Mouse (Mus musculus): ENCODE measurements around the gene Vwc2l. TPM values are rescaled to one million over a fixed set of nuclear protein-coding genes. Genes with fewer than 3 reads are reported as not detected.

The Vwc2l gene
- total RNA-seq, 2 experiments from 2014 or later = not detected

- no peak for DNase-seq
- intact Hi-C loops (cut with DNase I) = no loop called here
These were observed 181.9 kb downstream of the Vwc2l start for GRCm38 (mm10) chr1:70907366-70907765.

GRCm38 (mm10) chr1:70911235-70911634 is 185.7 kb downstream of the Vwc2l start:
- intact Hi-C loops (cut with DNase I) = no loop called here
- DNase-seq = no peak

DNA sequence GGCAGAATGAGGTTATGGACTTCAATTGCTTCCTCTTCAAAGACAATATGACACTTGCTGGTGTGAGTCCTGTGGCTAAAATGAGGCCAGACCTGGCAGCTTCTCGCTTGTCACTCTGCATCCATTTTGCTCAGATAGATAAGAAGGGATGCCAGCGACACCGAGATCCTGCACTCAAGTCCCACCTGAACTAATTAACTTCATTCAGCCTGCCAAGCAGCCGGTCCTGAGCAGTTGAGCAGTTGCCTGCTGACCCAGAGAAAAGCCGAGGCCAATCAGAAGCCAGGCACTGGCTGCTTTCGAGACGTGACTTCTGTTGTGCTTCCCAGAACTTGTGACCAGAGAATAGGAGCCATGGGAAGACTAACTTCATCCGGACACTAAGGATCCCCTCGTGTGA is 187.6 kb downstream of the Vwc2l start:
- no peak for DNase-seq
- intact Hi-C loops (cut with DNase I) = no loop called here

DNA sequence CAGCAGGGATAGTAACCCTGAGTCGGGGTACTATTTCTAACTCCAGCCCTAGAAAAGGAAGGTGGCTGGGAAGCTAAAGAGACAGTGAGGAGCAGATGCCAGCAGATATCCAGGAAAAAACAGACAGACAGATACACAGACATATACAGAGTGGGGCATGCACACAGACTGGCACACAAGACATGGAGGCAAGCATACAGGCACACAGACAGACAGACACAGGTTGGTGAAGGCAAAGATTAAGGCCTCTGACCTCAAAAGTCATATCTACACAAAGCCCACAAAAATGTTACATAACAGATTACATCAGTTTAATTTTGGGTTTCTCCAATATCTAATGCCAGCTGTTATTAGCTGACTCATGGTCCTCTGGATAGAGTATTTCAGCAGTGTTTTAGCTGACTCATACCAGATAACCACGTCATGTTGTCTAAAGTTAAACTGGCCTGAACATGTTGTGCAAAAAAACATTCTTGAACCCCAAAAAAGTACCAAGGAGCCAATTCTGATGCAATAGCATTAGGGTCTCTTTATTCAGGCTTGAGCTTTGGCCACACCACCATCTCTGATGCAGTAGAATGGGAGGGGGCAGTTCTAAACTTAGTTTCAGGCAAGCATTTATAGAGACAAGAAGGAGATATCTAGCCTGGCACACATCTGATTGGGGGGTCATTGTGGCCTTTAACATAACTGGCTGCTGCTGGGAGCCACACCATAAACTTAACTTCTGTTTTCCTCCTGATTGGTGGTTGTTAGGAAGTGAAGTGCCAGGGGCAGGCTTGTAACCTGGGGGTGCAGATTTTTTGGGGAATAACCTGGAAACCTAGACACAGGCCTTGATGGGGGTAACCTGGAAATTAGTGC is 192.9 kb downstream of the Vwc2l start:
- no peak for DNase-seq
- intact Hi-C loops (cut with DNase I) = no loop called here

- intact Hi-C loops (cut with DNase I) = no loop called here
- no peak for DNase-seq
These were observed 207.5 kb downstream of the Vwc2l start for GRCm38 (mm10) chr1:70933016-70933415.
